Mouse (Mus musculus): ENCODE measurements around the gene Prkag2. TPM values are rescaled to one million over a fixed set of nuclear protein-coding genes. Genes with fewer than 3 reads are reported as not detected.
"Not testable (repeated sequence)": the region's sequence is repeated elsewhere in the genome, so short reads cannot be mapped to it uniquely, and the experiment has no call there.

Prkag2 gene
- polyA plus RNA-seq, 1 experiment from 2014 or later = 93.3 TPM

- Histone ChIP-seq H3K36me3 (no peaks in the 10 kb centered on the region), H3K4me2 (replicated peaks) (no peak overlapping the region), H3K27ac (replicated peaks) (no peak overlapping the region), H3K9ac (replicated peaks) (no peak overlapping the region), H3K4me3 (no peak overlapping the region), H3K9me3 (no peaks in the 10 kb centered on the region), H3K4me1 (peaks cover 16% of the 10 kb centered on the region), H3K27me3 (no peaks in the 10 kb centered on the region)
- no peak for ATAC-seq (replicated peaks)
- WGBS = 51% methylated on average over 5 of the region's 5 CpGs
Measured at GRCm38 (mm10) chr5:24834491-24834890, 266.0 kb downstream of the Prkag2 start.

DNA sequence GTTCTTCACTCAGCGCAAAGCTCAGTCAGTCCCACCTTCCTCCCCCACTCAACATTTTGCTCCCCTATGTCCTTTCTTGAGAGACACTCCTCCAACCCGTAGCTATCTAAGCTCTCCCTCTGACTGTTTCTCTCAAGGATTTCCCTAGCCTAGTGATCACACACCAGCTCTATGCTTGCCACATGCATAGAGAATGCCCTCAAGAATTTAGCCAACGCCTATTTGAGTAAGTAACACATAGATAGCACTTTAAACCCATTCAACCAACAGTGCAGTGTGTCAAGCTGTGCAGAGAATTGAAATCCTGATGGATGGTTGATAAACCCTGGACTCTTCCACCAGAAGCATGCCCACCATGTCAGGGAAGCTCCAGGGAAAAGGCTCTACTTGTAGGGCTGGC is 268.5 kb downstream of the Prkag2 start:
- no peak for ATAC-seq (replicated peaks)
- no peaks in the 10 kb centered on the region for H3K36me3 ChIP-seq
- no peak overlapping the region for H3K9ac ChIP-seq (replicated peaks)
- H3K27ac ChIP-seq (replicated peaks) = no peak overlapping the region
- H3K27me3 ChIP-seq = no peaks in the 10 kb centered on the region
- H3K4me3 ChIP-seq = no peak overlapping the region
- peaks cover 6% of the 10 kb centered on the region; the same call in 1 of the 2 replicates for H3K4me1 ChIP-seq
- H3K9me3 ChIP-seq = no peaks in the 10 kb centered on the region
- WGBS = 95% methylated on average over 3 of the region's 3 CpGs
- H3K4me2 ChIP-seq (replicated peaks) = no peak overlapping the region

DNA sequence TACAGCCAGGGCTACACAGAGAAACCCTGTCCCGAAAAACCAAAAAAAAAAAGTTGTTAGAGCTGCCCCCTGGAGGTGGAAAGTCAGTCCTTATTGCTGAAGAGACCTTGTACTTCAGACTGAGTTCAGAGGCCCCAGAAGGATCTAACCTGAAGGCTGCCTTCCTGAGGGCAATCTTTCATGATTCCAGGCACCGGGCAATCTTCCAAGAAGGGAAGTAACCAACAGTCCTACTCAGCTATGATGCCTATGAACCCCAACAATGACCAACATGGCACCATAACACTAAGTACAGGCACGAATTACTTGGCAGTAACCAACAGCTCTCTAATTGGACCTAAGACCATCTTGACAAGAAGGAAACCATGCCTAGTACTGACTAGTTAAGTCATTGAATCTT is 272.0 kb downstream of the Prkag2 start:
- H3K9ac ChIP-seq (replicated peaks) = no peak overlapping the region
- no peak overlapping the region for H3K4me2 ChIP-seq (replicated peaks)
- WGBS = 93% methylated on average over 3 of the region's 3 CpGs

GRCm38 (mm10) chr5:24827173-24827572 is 273.3 kb downstream of the Prkag2 start:
- Histone ChIP-seq H3K4me2 (replicated peaks) (no peak overlapping the region), H3K27me3 (no peaks in the 10 kb centered on the region), H3K9ac (replicated peaks) (no peak overlapping the region), H3K36me3 (no peaks in the 10 kb centered on the region), H3K4me1 (0 out of 2 replicates have a peak, but pooled peaks cover 6% of the 10 kb centered on the region), H3K4me3 (no peak overlapping the region), H3K27ac (replicated peaks) (no peak overlapping the region), H3K9me3 (no peaks in the 10 kb centered on the region)
- WGBS = 87% methylated on average over 2 of the region's 2 CpGs
- ATAC-seq (replicated peaks) = no peak

More for the DNA sequence above, 272.0 kb downstream of the Prkag2 start:
- no peak overlapping the region for H3K27ac ChIP-seq (replicated peaks)
- H3K4me1 ChIP-seq = 0 out of 2 replicates have a peak, but pooled peaks cover 6% of the 10 kb centered on the region
- no peaks in the 10 kb centered on the region for H3K9me3 ChIP-seq
- ATAC-seq (replicated peaks) = no peak
- H3K27me3 ChIP-seq = no peaks in the 10 kb centered on the region
- H3K4me3 ChIP-seq = no peak overlapping the region
- no peaks in the 10 kb centered on the region for H3K36me3 ChIP-seq

DNA sequence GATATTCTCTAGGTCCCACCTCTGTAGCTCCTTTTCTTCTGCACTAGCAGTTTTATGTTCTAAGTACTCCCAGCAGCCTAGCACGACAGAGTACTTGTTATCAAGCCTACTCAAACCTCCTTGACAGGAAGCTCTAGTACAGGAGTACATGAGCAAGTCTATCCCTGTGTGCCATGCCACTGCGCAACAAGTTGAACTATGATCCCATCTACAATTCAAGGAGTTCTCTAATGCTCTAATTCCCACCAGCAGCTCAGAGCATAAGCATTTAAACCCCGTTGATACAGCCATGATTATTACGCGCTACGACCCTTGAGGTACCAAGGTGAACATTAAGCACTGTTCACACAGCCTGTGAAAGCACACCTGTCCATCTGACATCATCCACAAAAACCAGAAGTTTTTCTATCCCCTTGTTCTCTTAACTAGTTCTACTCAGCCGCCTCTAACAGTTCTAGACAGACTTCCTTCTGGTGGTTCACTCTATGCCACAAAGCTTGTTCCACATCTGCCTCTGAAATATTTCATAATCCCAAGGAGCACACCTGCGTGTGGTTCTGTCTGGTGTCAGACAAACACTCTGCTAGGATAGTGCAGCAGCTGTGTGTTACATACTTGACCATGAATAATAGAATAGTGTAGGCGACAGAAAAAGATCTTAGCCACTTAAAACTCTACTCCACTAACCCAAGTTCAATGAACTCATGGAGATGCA is 274.2 kb downstream of the Prkag2 start:
- H3K9me3 ChIP-seq = no peaks in the 10 kb centered on the region
- peaks cover 10% of the 10 kb centered on the region; the same call in 1 of the 2 replicates for H3K4me1 ChIP-seq
- 93% methylated on average over 9 of the region's 9 CpGs for WGBS
- no peak overlapping the region for H3K4me2 ChIP-seq (replicated peaks)
- no peak overlapping the region for H3K4me3 ChIP-seq
- H3K9ac ChIP-seq (replicated peaks) = no peak overlapping the region
- H3K36me3 ChIP-seq = no peaks in the 10 kb centered on the region
- ATAC-seq (replicated peaks) = no peak
- no peak overlapping the region for H3K27ac ChIP-seq (replicated peaks)
- H3K27me3 ChIP-seq = no peaks in the 10 kb centered on the region

GRCm38 (mm10) chr5:24825365-24826055 is 274.9 kb downstream of the Prkag2 start:
- WGBS = 84% methylated on average over 4 of the region's 4 CpGs
- Histone ChIP-seq H3K27ac (replicated peaks) (no peak overlapping the region), H3K9ac (replicated peaks) (no peak overlapping the region), H3K4me2 (replicated peaks) (no peak overlapping the region), H3K27me3 (no peaks in the 10 kb centered on the region), H3K36me3 (no peaks in the 10 kb centered on the region), H3K4me3 (no peak overlapping the region), H3K9me3 (no peaks in the 10 kb centered on the region), H3K4me1 (peaks cover 14% of the 10 kb centered on the region; the same call in 1 of the 2 replicates)
- ATAC-seq (replicated peaks) = no peak

DNA sequence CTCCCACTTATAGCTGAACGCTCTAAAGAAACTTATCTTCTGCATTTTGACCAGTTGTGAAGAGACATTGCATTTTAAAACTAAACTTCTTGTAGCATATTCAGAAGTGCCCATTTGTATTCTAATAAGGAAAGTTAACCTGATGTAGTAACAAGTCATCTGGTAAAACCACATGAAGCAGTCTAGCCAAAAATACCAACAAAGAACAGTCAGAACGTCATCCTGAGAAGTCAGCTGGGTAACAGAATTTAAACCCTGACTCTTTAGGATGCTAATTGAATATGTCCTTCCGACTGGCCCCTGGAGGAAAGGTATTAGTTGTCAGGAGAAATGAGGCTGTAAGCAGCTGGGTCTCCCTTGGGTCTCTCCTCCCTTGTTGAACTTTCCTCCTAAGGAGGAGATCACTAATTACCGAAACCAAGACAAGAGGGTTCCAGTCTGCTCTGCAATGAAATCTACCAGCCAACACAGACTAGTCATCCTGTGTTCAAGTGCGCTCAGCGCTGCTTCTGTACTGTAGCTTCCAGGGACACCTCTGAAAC is 276.5 kb downstream of the Prkag2 start:
- Histone ChIP-seq H3K27ac (replicated peaks) (no peak overlapping the region), H3K4me2 (replicated peaks) (no peak overlapping the region), H3K36me3 (no peaks in the 10 kb centered on the region), H3K4me3 (no peak overlapping the region), H3K27me3 (no peaks in the 10 kb centered on the region), H3K9ac (replicated peaks) (no peak overlapping the region), H3K4me1 (peaks cover 14% of the 10 kb centered on the region; the same call in 1 of the 2 replicates), H3K9me3 (no peaks in the 10 kb centered on the region)
- ATAC-seq (replicated peaks) = no peak
- WGBS = 87% methylated on average over 6 of the region's 6 CpGs

DNA sequence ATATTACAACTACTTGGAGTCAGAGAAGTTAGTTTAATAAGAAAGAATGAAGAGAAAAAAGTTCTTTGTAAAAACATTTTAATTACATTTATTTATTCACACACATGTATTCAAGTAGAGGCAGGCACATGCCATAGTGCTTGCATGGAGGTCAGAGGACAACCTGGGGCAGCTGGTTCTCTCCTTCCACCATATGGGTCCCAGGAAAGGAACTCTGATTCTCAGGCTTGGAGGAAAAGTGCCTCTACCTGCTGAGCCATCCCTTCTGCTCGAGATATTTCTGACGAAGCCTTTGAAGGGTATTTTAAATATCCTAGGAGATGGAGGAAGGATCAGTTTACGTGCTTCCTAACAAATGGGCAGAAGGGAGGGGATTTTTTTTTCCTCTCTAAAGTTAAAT is 277.7 kb downstream of the Prkag2 start:
- H3K9ac ChIP-seq (replicated peaks) = no peak overlapping the region
- no peaks in the 10 kb centered on the region for H3K36me3 ChIP-seq
- H3K9me3 ChIP-seq = no peaks in the 10 kb centered on the region
- H3K27ac ChIP-seq (replicated peaks) = no peak overlapping the region
- no peaks in the 10 kb centered on the region for H3K27me3 ChIP-seq
- H3K4me2 ChIP-seq (replicated peaks) = no peak overlapping the region
- 83% methylated on average over 3 of the region's 3 CpGs for WGBS
- ATAC-seq (replicated peaks) = no peak
- H3K4me1 ChIP-seq = peaks cover 14% of the 10 kb centered on the region; the same call in 1 of the 2 replicates
- no peak overlapping the region for H3K4me3 ChIP-seq

DNA sequence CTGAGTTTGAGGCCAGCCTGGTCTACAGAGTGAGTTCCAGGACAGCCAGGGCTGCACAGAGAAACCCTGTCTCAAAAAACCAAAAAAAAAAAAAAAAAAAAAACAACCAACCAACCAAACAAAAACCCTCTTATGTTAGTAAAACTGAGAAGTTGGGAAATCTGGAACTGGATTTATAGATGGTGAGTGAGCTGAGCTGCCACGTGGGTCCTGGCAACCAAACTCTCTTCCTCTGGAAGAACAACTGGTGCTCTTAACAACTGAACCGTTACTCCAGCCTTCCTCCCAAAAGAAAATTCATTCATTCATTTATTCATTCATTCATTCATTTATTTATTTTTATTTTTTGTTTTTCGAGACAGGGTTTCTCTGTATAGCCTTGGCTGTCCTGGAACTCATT is 278.2 kb downstream of the Prkag2 start:
- ATAC-seq (replicated peaks); H3K9ac ChIP-seq (replicated peaks); H3K4me3 ChIP-seq; H3K27ac ChIP-seq (replicated peaks); H3K4me2 ChIP-seq (replicated peaks); H3K9me3 ChIP-seq; H3K27me3 ChIP-seq; H3K36me3 ChIP-seq: not testable (repeated sequence)
- H3K4me1 ChIP-seq = peaks cover 14% of the 10 kb centered on the region; the same call in 1 of the 2 replicates
- WGBS = 88% methylated on average over 3 of the region's 3 CpGs

GRCm38 (mm10) chr5:24821403-24821841 is 279.0 kb downstream of the Prkag2 start:
- no peak overlapping the region for H3K4me3 ChIP-seq
- no peak overlapping the region for H3K4me2 ChIP-seq (replicated peaks)
- 86% methylated on average over 3 of the region's 3 CpGs for WGBS

GRCm38 (mm10) chr5:24820627-24821026 is 279.8 kb downstream of the Prkag2 start:
- no peak overlapping the region for H3K9ac ChIP-seq (replicated peaks)
- no peak overlapping the region for H3K27ac ChIP-seq (replicated peaks)
- no peak overlapping the region for H3K4me2 ChIP-seq (replicated peaks)
- no peak overlapping the region for H3K4me3 ChIP-seq
- H3K9me3 ChIP-seq = no peaks in the 10 kb centered on the region
- H3K27me3 ChIP-seq = no peaks in the 10 kb centered on the region
- H3K36me3 ChIP-seq = peaks cover 8% of the 10 kb centered on the region
- H3K4me1 ChIP-seq = peaks cover 9% of the 10 kb centered on the region; the same call in 1 of the 2 replicates
- WGBS = 74% methylated on average over 5 of the region's 5 CpGs
- no peak for ATAC-seq (replicated peaks)

More at GRCm38 (mm10) chr5:24821403-24821841, 279.0 kb downstream of the Prkag2 start:
- ATAC-seq (replicated peaks) = no peak
- H3K27ac ChIP-seq (replicated peaks) = no peak overlapping the region
- no peak overlapping the region for H3K9ac ChIP-seq (replicated peaks)
- H3K27me3 ChIP-seq = no peaks in the 10 kb centered on the region
- H3K36me3 ChIP-seq = peaks cover 8% of the 10 kb centered on the region
- H3K9me3 ChIP-seq = no peaks in the 10 kb centered on the region
- peaks cover 14% of the 10 kb centered on the region; the same call in 1 of the 2 replicates for H3K4me1 ChIP-seq

GRCm38 (mm10) chr5:24817191-24817590 is 283.3 kb downstream of the Prkag2 start:
- H3K9ac ChIP-seq (replicated peaks) = no peak overlapping the region
- peaks cover 32% of the 10 kb centered on the region for H3K36me3 ChIP-seq
- H3K4me1 ChIP-seq = peaks cover 9% of the 10 kb centered on the region; the same call in 1 of the 2 replicates
- 42% methylated on average over 4 of the region's 4 CpGs for WGBS
- H3K9me3 ChIP-seq = no peaks in the 10 kb centered on the region
- H3K27ac ChIP-seq (replicated peaks) = no peak overlapping the region
- H3K4me3 ChIP-seq = no peak overlapping the region
- H3K4me2 ChIP-seq (replicated peaks) = no peak overlapping the region
- no peaks in the 10 kb centered on the region for H3K27me3 ChIP-seq
- ATAC-seq (replicated peaks) = no peak
